Mouse (Mus musculus): ENCODE data around the gene Pgrmc2.

DNA sequence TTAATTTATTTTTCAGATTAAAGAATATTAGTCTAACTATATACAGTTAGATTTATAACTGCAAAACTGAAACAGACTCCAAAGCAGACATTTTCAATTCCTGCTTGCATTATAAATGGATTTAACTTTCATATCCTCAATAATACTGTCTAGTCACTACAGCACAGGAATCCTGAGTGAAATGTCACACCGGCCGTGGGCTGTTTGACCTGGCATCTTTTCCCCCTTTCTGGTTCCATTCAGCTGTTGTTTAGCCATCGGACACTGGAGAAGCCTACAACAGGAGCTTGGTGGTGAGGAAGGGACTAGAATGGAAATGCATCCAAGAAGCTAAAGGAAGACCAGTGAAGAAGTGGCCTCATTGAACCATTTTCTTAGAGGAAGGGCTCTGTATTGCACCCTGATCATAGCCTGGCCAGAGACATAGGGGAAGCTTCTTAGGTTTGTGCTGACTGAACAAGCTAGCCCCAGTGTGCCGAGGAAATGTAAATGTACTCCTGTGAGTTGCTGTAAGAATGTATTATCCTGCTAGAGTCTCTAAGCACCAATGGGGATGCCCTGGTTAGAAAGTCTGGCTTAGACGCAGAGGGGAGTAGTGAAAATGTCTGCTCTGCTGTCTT lies 44.4 kb downstream of the Pgrmc2 start:
- TF ChIP-seq GATA1 (IDR thresholded peaks at IDR 0.05; ENCODE audit: low read length) (no peak), TAL1 (IDR thresholded peaks at IDR 0.05; ENCODE audit: low read length) (no peak)

All from erythroblast, embryonic 14.5 days (primary cell).